Mouse (Mus musculus): ENCODE measurements around the gene Gltpd2. TPM values are rescaled to one million over a fixed set of nuclear protein-coding genes. Genes with fewer than 3 reads are reported as not detected.
A peak's percentile ranks its signal among the peaks of the same experiment; 100 is the strongest.

The Gltpd2 gene
- total and polyA plus RNA-seq, 2 experiments from 2014 or later, result 0.25 TPM; not detected in 1

- no peak for TF ChIP-seq CTCF (IDR thresholded peaks at IDR 0.05; ENCODE audit: low read depth)
- Histone ChIP-seq H3K9ac (peak overlapping the region; percentile 92), H3K9me3 (ENCODE audit: low read length) (no peaks in the 10 kb centered on the region), H3K36me3 (ENCODE audit: insufficient read depth) (0 out of 2 replicates have a peak, but pooled peaks cover 3% of the 10 kb centered on the region), H3K4me2 (ENCODE audit: low read depth) (peak overlapping the region; percentile 85), H3K4me1 (ENCODE audit: insufficient read depth) (peaks cover 20% of the 10 kb centered on the region; the same call in 1 of the 2 replicates), H3K4me3 (ENCODE audit: low read depth, low read length) (peak overlapping the region; percentile 98), H3K27me3 (ENCODE audit: insufficient read depth, low read length) (no peaks in the 10 kb centered on the region), H3K27ac (ENCODE audit: low read depth, low read length) (peak overlapping the region; percentile 77)
- ATAC-seq (peak; percentile 10), DNase-seq (no peak)
- WGBS, result 0% methylated on average over 29 of the region's 31 CpGs
Observed at GRCm38 (mm10) chr11:70562995-70563469, 44.0 kb downstream of the Gltpd2 start.

- TF ChIP-seq CTCF (IDR thresholded peaks at IDR 0.05; ENCODE audit: low read depth), result no peak
- DNase-seq, result peak; percentile 38
Observed at GRCm38 (mm10) chr11:70563470-70564275, 44.7 kb downstream of the Gltpd2 start.

DNA sequence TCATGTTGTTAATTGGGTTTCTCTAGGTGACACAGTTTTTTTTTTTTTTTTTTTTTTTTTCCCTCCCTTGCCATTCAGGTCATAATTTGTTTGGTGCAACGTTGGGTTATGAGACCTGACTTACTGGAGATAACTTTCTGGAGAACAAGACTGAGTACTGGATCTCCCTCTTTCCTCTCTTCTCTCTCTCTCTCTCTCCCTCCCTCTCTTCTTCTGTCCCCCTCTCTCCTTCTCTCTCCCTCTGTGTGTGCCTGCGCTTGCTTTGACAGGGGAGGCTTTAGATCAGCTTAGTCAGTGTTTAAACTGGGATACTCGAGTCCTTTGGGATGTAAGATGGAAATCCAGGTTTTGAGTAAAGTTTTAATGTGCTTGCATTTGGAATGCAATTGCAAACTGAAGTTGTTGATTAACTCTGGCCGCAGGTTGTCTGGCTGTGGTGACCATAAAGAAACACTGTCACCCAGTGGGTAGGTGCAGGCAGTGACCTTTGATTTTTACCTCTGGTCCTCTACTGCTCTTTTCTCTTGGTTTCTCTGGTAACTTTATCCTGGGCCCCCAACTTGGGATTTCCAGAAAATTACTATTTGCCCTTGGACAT is 45.4 kb downstream of the Gltpd2 start:
- Histone ChIP-seq H3K27ac (ENCODE audit: low read depth, low read length) (no peak overlapping the region), H3K4me1 (ENCODE audit: insufficient read depth) (peaks cover 20% of the 10 kb centered on the region; the same call in 1 of the 2 replicates), H3K4me2 (ENCODE audit: low read depth) (peak overlapping the region; percentile 85), H3K9me3 (ENCODE audit: low read length) (no peaks in the 10 kb centered on the region), H3K27me3 (ENCODE audit: insufficient read depth, low read length) (no peaks in the 10 kb centered on the region), H3K36me3 (ENCODE audit: insufficient read depth) (0 out of 2 replicates have a peak, but pooled peaks cover 3% of the 10 kb centered on the region), H3K9ac (peak overlapping the region; percentile 92; the same call in 1 of the 2 replicates), H3K4me3 (ENCODE audit: low read depth, low read length) (peak overlapping the region; percentile 98)
- ATAC-seq (no peak), DNase-seq (no peak)
- TF ChIP-seq CTCF (IDR thresholded peaks at IDR 0.05; ENCODE audit: low read depth), result no peak
- 30% methylated on average over 4 of the region's 4 CpGs for WGBS

More at GRCm38 (mm10) chr11:70563470-70564275, 44.7 kb downstream of the Gltpd2 start:
- WGBS, result 1% methylated on average over 25 of the region's 25 CpGs
- Histone ChIP-seq H3K36me3 (ENCODE audit: insufficient read depth) (0 out of 2 replicates have a peak, but pooled peaks cover 3% of the 10 kb centered on the region), H3K27me3 (ENCODE audit: insufficient read depth, low read length) (no peaks in the 10 kb centered on the region), H3K27ac (ENCODE audit: low read depth, low read length) (no peak overlapping the region), H3K4me3 (ENCODE audit: low read depth, low read length) (peak overlapping the region; percentile 98), H3K9me3 (ENCODE audit: low read length) (no peaks in the 10 kb centered on the region), H3K4me1 (ENCODE audit: insufficient read depth) (peaks cover 20% of the 10 kb centered on the region; the same call in 1 of the 2 replicates), H3K9ac (peak overlapping the region; percentile 92), H3K4me2 (ENCODE audit: low read depth) (peak overlapping the region; percentile 85)
- ATAC-seq, result no peak

DNA sequence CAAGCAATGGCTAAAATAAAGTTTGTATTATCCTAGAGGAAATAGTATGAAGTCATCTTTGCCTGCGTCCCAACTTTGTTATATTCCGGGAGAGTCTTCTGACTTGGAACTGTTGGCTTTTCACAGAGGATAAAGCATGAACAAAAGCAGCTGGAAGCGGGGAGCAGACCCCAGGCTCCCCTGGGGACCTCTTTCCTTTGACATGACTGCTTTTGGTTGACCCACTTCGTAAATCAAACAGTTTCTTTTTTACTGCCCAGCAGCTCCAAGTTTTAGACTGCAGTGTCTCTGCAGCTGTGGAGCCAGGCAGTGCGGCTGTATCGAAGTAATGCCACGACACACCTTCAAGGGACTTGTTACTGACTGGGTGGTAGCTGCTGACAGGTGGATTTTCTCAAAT is 47.6 kb downstream of the Gltpd2 start:
- Histone ChIP-seq H3K27ac (ENCODE audit: low read depth, low read length) (no peak overlapping the region), H3K9me3 (ENCODE audit: low read length) (no peaks in the 10 kb centered on the region), H3K4me1 (ENCODE audit: insufficient read depth) (peaks cover 20% of the 10 kb centered on the region; the same call in 1 of the 2 replicates), H3K4me3 (ENCODE audit: low read depth, low read length) (no peak overlapping the region), H3K9ac (no peak overlapping the region), H3K27me3 (ENCODE audit: insufficient read depth, low read length) (no peaks in the 10 kb centered on the region), H3K4me2 (ENCODE audit: low read depth) (no peak overlapping the region), H3K36me3 (ENCODE audit: insufficient read depth) (0 out of 2 replicates have a peak, but pooled peaks cover 3% of the 10 kb centered on the region)
- no peak for DNase-seq
- ATAC-seq, result no peak
- WGBS, result 68% methylated on average over 7 of the region's 7 CpGs
- no peak for TF ChIP-seq CTCF (IDR thresholded peaks at IDR 0.05; ENCODE audit: low read depth)

Other genes starting within 250 kb of the Gltpd2 start
- gene Alox12e, start 196.6 kb upstream of the Gltpd2 start, total RNA-seq (2014; rRNA removed), result 0.10 TPM in 1 of 2 replicates, not detected in the other
- 0.08 TPM in 2 replicates for gene Alox12e, start 196.6 kb upstream of the Gltpd2 start, polyA plus RNA-seq (2015; fragmentation: Nextera tagmentation; extraction: Ambion mirVana)
- not detected in 2 replicates for gene Alox15, start 167.2 kb upstream of the Gltpd2 start, total RNA-seq (2014; rRNA removed)
- 0.09 TPM in 1 of 2 replicates, not detected in the other for gene Alox15, start 167.2 kb upstream of the Gltpd2 start, polyA plus RNA-seq (2015; fragmentation: Nextera tagmentation; extraction: Ambion mirVana)
- 24.5 and 30.7 TPM in 2 replicates for gene Pelp1, start 109.2 kb upstream of the Gltpd2 start, total RNA-seq (2014; rRNA removed)
- gene Pelp1, start 109.2 kb upstream of the Gltpd2 start, polyA plus RNA-seq (2015; fragmentation: Nextera tagmentation; extraction: Ambion mirVana), result 21.0 and 31.3 TPM in 2 replicates
- 71.9 and 74.4 TPM in 2 replicates for gene Arrb2, start 86.6 kb upstream of the Gltpd2 start, total RNA-seq (2014; rRNA removed)
- gene Arrb2, start 86.6 kb upstream of the Gltpd2 start, polyA plus RNA-seq (2015; fragmentation: Nextera tagmentation; extraction: Ambion mirVana), result 39.6 and 44.9 TPM in 2 replicates
- 21.2 and 41.3 TPM in 2 replicates for gene Med11, start 67.3 kb upstream of the Gltpd2 start, total RNA-seq (2014; rRNA removed)
- gene Med11, start 67.3 kb upstream of the Gltpd2 start, polyA plus RNA-seq (2015; fragmentation: Nextera tagmentation; extraction: Ambion mirVana), result 35.3 and 35.6 TPM in 2 replicates
- 0.54 and 1.1 TPM in 2 replicates for gene Zmynd15, start 59.8 kb upstream of the Gltpd2 start, total RNA-seq (2014; rRNA removed)
- gene Zmynd15, start 59.8 kb upstream of the Gltpd2 start, polyA plus RNA-seq (2015; fragmentation: Nextera tagmentation; extraction: Ambion mirVana), result 0.24 and 0.84 TPM in 2 replicates
- 2.2 and 2.3 TPM in 2 replicates for gene Cxcl16, start 59.2 kb upstream of the Gltpd2 start, total RNA-seq (2014; rRNA removed)
- gene Cxcl16, start 59.2 kb upstream of the Gltpd2 start, polyA plus RNA-seq (2015; fragmentation: Nextera tagmentation; extraction: Ambion mirVana), result 2.0 and 2.4 TPM in 2 replicates
- gene Tm4sf5, start 14.0 kb upstream of the Gltpd2 start, total RNA-seq (2014; rRNA removed), result 2.8 and 6.3 TPM in 2 replicates
- 7.5 and 11.6 TPM in 2 replicates for gene Tm4sf5, start 14.0 kb upstream of the Gltpd2 start, polyA plus RNA-seq (2015; fragmentation: Nextera tagmentation; extraction: Ambion mirVana)
- gene Vmo1, start 4.6 kb upstream of the Gltpd2 start, total RNA-seq (2014; rRNA removed), result not detected in 2 replicates
- gene Vmo1, start 4.6 kb upstream of the Gltpd2 start, polyA plus RNA-seq (2015; fragmentation: Nextera tagmentation; extraction: Ambion mirVana), result 0.24 TPM in 1 of 2 replicates, not detected in the other
- 428 and 451 TPM in 2 replicates for gene Psmb6, start 6.2 kb downstream of the Gltpd2 start, total RNA-seq (2014; rRNA removed)
- gene Psmb6, start 6.2 kb downstream of the Gltpd2 start, polyA plus RNA-seq (2015; fragmentation: Nextera tagmentation; extraction: Ambion mirVana), result 820 and 1,026 TPM in 2 replicates
- gene Gm40193, start 13.7 kb downstream of the Gltpd2 start, total RNA-seq (2014; rRNA removed), result not detected in 2 replicates
- not detected in 2 replicates for gene Gm40193, start 13.7 kb downstream of the Gltpd2 start, polyA plus RNA-seq (2015; fragmentation: Nextera tagmentation; extraction: Ambion mirVana)
- 33.7 and 40.5 TPM in 2 replicates for gene Pld2, start 20.9 kb downstream of the Gltpd2 start, total RNA-seq (2014; rRNA removed)
- gene Pld2, start 20.9 kb downstream of the Gltpd2 start, polyA plus RNA-seq (2015; fragmentation: Nextera tagmentation; extraction: Ambion mirVana), result 8.4 and 11.6 TPM in 2 replicates
- 63.5 and 81.2 TPM in 2 replicates for gene Mink1, start 43.7 kb downstream of the Gltpd2 start, total RNA-seq (2014; rRNA removed)
- 9.5 and 15.0 TPM in 2 replicates for gene Mink1, start 43.7 kb downstream of the Gltpd2 start, polyA plus RNA-seq (2015; fragmentation: Nextera tagmentation; extraction: Ambion mirVana)
- gene 4930544D05Rik, start 96.7 kb downstream of the Gltpd2 start, total RNA-seq (2014; rRNA removed), result 0.31 and 0.48 TPM in 2 replicates
- not detected in 2 replicates for gene 4930544D05Rik, start 96.7 kb downstream of the Gltpd2 start, polyA plus RNA-seq (2015; fragmentation: Nextera tagmentation; extraction: Ambion mirVana)
- 0.92 TPM in 1 of 2 replicates, not detected in the other for gene Chrne, start 100.0 kb downstream of the Gltpd2 start, total RNA-seq (2014; rRNA removed)
- 0.58 and 1.0 TPM in 2 replicates for gene Chrne, start 100.0 kb downstream of the Gltpd2 start, polyA plus RNA-seq (2015; fragmentation: Nextera tagmentation; extraction: Ambion mirVana)
- gene Gp1ba, start 119.9 kb downstream of the Gltpd2 start, total RNA-seq (2014; rRNA removed), result 0.10 TPM in 1 of 2 replicates, not detected in the other
- 0.08 and 0.18 TPM in 2 replicates for gene Gp1ba, start 119.9 kb downstream of the Gltpd2 start, polyA plus RNA-seq (2015; fragmentation: Nextera tagmentation; extraction: Ambion mirVana)
- 63.2 and 76.4 TPM in 2 replicates for gene Rnf167, start 128.0 kb downstream of the Gltpd2 start, total RNA-seq (2014; rRNA removed)
- gene Rnf167, start 128.0 kb downstream of the Gltpd2 start, polyA plus RNA-seq (2015; fragmentation: Nextera tagmentation; extraction: Ambion mirVana), result 102 and 109 TPM in 2 replicates
- gene Slc25a11, start 128.3 kb downstream of the Gltpd2 start, total RNA-seq (2014; rRNA removed), result 133 and 134 TPM in 2 replicates
- gene Slc25a11, start 128.3 kb downstream of the Gltpd2 start, polyA plus RNA-seq (2015; fragmentation: Nextera tagmentation; extraction: Ambion mirVana), result 151 and 160 TPM in 2 replicates
- gene Pfn1, start 135.4 kb downstream of the Gltpd2 start, total RNA-seq (2014; rRNA removed), result 386 and 408 TPM in 2 replicates
- gene Pfn1, start 135.4 kb downstream of the Gltpd2 start, polyA plus RNA-seq (2015; fragmentation: Nextera tagmentation; extraction: Ambion mirVana), result 687 and 843 TPM in 2 replicates
- 7.4 and 14.6 TPM in 2 replicates for gene Eno3, start 138.0 kb downstream of the Gltpd2 start, total RNA-seq (2014; rRNA removed)
- 4.3 and 5.5 TPM in 2 replicates for gene Eno3, start 138.0 kb downstream of the Gltpd2 start, polyA plus RNA-seq (2015; fragmentation: Nextera tagmentation; extraction: Ambion mirVana)
- gene Spag7, start 150.2 kb downstream of the Gltpd2 start, total RNA-seq (2014; rRNA removed), result 49.2 and 57.1 TPM in 2 replicates
- gene Spag7, start 150.2 kb downstream of the Gltpd2 start, polyA plus RNA-seq (2015; fragmentation: Nextera tagmentation; extraction: Ambion mirVana), result 56.6 and 116 TPM in 2 replicates
- gene Camta2, start 168.9 kb downstream of the Gltpd2 start, total RNA-seq (2014; rRNA removed), result 12.8 and 17.3 TPM in 2 replicates
- 11.1 and 17.7 TPM in 2 replicates for gene Camta2, start 168.9 kb downstream of the Gltpd2 start, polyA plus RNA-seq (2015; fragmentation: Nextera tagmentation; extraction: Ambion mirVana)
- 0.62 and 0.69 TPM in 2 replicates for gene Inca1, start 181.0 kb downstream of the Gltpd2 start, total RNA-seq (2014; rRNA removed)
- 1.5 and 2.1 TPM in 2 replicates for gene Inca1, start 181.0 kb downstream of the Gltpd2 start, polyA plus RNA-seq (2015; fragmentation: Nextera tagmentation; extraction: Ambion mirVana)
- 16.8 and 25.9 TPM in 2 replicates for gene Kif1c, start 181.4 kb downstream of the Gltpd2 start, total RNA-seq (2014; rRNA removed)
- gene Kif1c, start 181.4 kb downstream of the Gltpd2 start, polyA plus RNA-seq (2015; fragmentation: Nextera tagmentation; extraction: Ambion mirVana), result 1.1 and 1.2 TPM in 2 replicates
- gene Zfp3, start 245.0 kb downstream of the Gltpd2 start, total RNA-seq (2014; rRNA removed), result 13.4 and 14.8 TPM in 2 replicates
- 13.5 and 15.1 TPM in 2 replicates for gene Zfp3, start 245.0 kb downstream of the Gltpd2 start, polyA plus RNA-seq (2015; fragmentation: Nextera tagmentation; extraction: Ambion mirVana)

All from forebrain, postnatal 0 days (tissue).